Mouse (Mus musculus) thymus, adult 2 months (tissue): ENCODE measurements around the gene Eif3k.

Source experiments
- CTCF ChIP-seq: fragments of 200-500 bp; IDR thresholded peaks from 2 replicates; pipeline ENCODE4 v1.5.1; 2012; ENCODE audit warnings: mild to moderate bottlenecking, control low read depth, low read length, moderate library complexity, borderline replicate concordance; ENCODE audit not compliant: control insufficient read depth, poor library complexity, insufficient read depth; ENCODE audit errors: extremely low read depth
- POLR2A ChIP-seq: fragments of 200-500 bp; IDR thresholded peaks from 2 replicates; pipeline ENCODE4 v1.6.1; 2012; ENCODE audit warnings: mild to moderate bottlenecking, low read length, control low read depth, moderate library complexity; ENCODE audit not compliant: control insufficient read depth, poor library complexity, insufficient read depth; ENCODE audit errors: extremely low read depth

- no peak for TF ChIP-seq CTCF
- no peak for TF ChIP-seq POLR2A
Observed at GRCm38 (mm10) chr7:28993402-28993801, 11.7 kb upstream of the Eif3k start.
